Mouse (Mus musculus): Measurements from ENCODE around the gene Borcs6. TPM values are rescaled to one million over a fixed set of nuclear protein-coding genes. Genes with fewer than 3 reads are reported as not detected.
"Not testable (repeated sequence)": the region's sequence is repeated elsewhere in the genome, so short reads cannot be mapped to it uniquely, and the experiment has no call there.

The Borcs6 gene
- 10 to 100 TPM; 12.6 to 13.9 TPM for total RNA-seq (2021)
- long read RNA-seq, experiment 1, transcript Borcs6-201 (1 exons, 1,862 nt) = major isoform, 21 of 21 reads
- long read RNA-seq, experiment 1, partial matches to known transcripts = 0 of 21 reads
- long read RNA-seq, experiment 1, other reads (novel, unspliced or antisense) = 0 of 21 reads
- long read RNA-seq, experiment 2, transcript Borcs6-201 (1 exons, 1,862 nt) = major isoform, 21 of 21 reads
- long read RNA-seq, experiment 2, partial matches to known transcripts = 0 of 21 reads
- long read RNA-seq, experiment 2, other reads (novel, unspliced or antisense) = 0 of 21 reads

DNA sequence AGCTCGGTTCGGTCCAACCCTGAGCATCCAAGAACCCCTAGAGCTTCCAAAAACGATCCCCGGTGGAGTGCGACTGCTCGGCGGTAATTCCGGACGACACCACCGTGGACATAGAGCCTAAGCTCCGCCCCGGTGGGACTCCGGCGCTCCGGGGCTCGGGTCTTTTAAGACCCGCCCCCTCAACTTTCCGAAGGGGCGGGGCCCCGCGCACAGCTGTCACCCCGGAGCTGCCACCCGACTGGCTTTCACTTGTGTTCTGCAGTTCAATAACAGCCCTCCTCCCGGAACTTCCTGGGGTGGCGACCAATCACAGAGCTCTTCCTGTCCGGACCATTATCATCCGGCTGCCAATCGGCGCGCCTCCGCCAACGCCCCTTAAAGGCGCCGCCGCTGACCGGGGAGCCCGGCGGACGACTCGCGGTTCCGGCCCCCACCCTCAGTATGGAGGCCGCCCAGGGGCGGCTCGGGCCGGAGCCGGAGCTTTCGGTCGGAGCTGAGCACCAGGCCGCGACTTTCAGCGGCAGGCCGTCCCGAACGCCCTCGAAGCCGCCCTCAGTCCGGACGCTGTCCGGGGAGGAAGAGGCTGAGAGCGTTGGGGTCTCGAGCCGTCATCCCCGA lies at the start of gene Borcs6:
Gene Borcs6 (plus strand): TSS at position 361 of the 618 bp plus-strand sequence.
- DNase-seq = peak; percentile 92

- DNase-seq = no peak
These were observed 48.9 kb upstream of the Borcs6 start for GRCm38 (mm10) chr11:69010400-69011323.

DNA sequence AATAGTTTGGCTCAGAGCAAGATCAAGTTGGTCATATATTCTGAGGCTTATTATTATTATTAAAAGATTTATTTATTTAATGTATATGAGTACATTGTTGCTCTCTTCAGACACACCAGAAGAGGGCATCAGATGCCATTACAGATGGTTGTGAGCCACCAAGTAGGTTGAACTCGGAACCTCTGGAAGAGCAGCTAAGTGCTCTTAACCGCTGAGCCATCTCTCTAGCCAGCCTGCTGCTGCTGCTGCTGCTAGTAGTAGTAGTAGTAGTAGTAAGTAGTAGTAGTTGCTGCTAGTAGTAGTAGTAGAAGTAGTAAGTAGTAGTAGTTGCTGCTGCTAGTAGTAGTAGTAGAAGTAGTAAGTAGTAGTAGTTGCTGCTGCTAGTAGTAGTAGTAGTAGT lies 48.1 kb upstream of the Borcs6 start:
- not testable (repeated sequence) for DNase-seq

- peak; percentile 79 for DNase-seq
These were observed 47.4 kb upstream of the Borcs6 start for GRCm38 (mm10) chr11:69012071-69012601.

GRCm38 (mm10) chr11:69015644-69016441 lies 43.7 kb upstream of the Borcs6 start, which contains the start of gene Ctc1:
TSS of gene Ctc1 (plus strand) at chr11:69015911.
- peak; percentile 80 for DNase-seq

GRCm38 (mm10) chr11:69016755-69017154 lies 42.8 kb upstream of the Borcs6 start:
- no peak for DNase-seq

DNA sequence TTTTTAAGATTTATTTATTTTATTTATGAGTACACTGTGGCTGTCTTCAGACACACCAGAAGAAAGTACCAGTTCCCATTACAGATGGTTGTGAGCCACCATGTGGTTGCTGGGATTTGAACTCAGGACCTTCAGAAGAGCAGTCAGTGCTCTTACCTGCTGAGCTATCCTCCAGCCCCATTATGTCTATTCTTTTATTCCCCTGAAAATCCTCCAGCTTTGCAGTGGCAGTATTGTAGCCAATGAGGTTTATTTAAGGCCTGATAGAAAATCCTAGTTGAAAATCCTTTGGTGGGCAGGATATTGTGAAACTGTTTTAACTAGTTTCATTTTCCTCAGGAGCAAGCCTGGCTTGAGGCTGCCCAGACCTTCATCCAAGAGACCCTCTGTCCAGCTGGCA lies 38.8 kb upstream of the Borcs6 start:
- no peak for DNase-seq

DNA sequence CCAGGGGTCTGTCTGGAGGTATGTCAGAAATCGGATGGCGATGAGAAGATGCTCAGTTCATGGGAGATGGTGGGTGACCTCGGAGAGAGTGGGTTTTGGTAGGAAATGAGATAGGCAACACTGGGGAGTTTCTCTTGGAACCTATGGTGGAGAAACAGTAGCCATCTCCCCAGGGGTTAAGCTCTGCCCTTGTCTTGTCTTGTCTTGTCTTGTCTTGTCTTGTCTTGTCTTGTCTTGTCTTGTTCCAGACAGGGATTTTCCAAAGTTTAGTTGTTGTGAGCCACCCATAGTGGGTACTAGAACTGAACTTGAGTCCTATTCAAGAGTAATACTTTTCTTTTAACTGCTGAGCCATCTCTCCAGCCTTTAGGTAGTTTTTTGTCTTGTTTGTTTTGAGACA lies 33.0 kb upstream of the Borcs6 start:
- no peak for DNase-seq

- no peak for DNase-seq
These were observed 30.7 kb upstream of the Borcs6 start for GRCm38 (mm10) chr11:69028805-69029204.

GRCm38 (mm10) chr11:69033552-69033951 lies 26.0 kb upstream of the Borcs6 start:
- no peak for DNase-seq

- DNase-seq = no peak
These were observed 24.9 kb upstream of the Borcs6 start for GRCm38 (mm10) chr11:69034585-69034984.

DNA sequence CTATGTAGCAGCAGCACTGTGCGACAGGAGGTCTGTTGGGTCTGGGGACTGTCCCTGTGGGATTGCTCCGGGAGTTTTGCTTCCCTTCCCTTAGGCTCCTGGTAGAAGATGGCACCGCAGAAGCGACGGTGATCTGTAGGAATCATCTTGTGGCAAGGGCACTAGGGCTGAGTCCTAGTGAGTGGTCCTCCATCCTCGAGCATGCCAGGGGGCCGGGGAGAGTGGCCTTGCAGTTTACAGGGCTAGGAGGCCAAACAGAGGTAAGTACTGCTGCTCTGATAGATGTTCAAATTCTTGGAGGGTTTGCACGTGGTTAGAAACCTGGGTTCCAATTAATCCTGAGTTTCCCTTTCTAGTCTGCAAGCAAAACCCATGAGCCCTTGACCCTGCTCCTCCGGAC lies 24.1 kb upstream of the Borcs6 start:
- DNase-seq = no peak

- peak; percentile 70 for DNase-seq
These were observed 23.7 kb upstream of the Borcs6 start for GRCm38 (mm10) chr11:69035849-69036248.

DNA sequence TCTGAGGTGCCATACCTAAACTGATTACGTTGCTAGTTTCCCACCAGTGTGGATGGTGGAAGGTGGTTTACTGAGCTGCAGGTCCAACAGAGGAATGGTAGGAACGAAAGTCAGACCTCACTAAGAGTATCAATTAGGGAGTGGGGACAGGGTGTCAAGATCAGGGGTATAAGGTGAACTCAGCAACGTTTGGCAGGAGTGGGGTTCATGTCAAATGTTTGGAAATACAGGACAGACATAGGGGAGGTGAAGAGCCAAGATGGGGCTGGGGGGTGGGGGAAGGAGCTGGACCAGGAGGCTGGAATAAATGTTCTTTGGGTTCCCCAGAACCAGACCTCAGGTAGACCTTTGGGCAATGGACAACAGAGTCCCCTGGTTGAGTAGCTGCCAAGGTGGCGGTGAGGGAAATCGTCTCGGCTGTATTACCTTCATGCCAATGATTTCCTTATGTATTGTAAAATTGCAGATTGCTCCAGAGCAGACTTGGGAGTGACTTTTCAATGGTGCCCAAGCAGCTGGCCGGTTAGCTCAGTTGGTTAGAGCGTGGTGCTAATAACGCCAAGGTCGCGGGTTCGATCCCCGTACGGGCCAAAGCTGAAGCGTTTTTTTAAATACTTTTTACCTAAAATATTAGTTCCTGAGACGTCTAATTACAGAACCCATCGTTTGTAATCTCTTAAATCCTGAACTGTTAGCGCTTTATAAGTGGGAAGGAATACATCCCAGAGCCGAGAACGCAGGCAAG lies 22.9 kb upstream of the Borcs6 start:
- DNase-seq = peak; percentile 68

DNA sequence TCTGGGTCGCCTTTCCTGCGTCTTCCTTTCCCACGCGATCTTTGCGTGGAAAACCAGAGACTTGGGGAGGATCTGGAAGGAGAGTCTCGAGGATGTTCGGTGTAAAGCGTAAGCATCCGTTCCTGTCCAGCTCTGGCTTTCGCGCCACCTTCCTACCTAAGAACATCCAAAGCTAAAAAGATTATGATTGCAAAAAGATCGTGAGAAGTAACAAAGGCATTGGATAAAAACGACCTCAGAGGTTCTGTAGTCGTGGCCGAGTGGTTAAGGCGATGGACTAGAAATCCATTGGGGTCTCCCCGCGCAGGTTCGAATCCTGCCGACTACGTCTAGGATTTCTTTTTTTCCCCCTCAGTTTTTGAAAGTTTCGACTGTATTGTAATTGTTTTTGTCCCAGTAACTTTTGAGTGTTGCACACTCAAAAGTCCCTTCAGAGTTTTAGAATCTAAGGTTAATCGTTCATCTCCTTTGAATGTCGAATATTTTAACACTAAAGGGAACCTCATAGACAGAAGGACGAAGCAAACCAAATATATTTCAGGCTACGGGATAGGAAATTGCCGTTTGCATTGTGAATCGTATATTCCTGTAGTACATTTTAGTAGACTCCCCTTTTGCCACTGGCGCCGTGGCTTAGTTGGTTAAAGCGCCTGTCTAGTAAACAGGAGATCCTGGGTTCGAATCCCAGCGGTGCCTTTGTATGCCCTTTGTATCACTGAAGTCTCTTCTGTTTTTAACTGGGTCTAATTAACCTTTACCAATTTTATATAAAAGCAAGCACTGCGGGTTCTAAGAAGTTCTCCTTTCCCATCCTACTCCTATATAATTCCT lies 22.1 kb upstream of the Borcs6 start:
- peak; percentile 61 for DNase-seq

GRCm38 (mm10) chr11:69038173-69038572 lies 21.3 kb upstream of the Borcs6 start:
- no peak for DNase-seq

- peak; percentile 85 for DNase-seq
These were observed 13.8 kb upstream of the Borcs6 start, which contains the start of gene Aurkb for GRCm38 (mm10) chr11:69045531-69046394. TSS of gene Aurkb (plus strand) at chr11:69045647.

DNA sequence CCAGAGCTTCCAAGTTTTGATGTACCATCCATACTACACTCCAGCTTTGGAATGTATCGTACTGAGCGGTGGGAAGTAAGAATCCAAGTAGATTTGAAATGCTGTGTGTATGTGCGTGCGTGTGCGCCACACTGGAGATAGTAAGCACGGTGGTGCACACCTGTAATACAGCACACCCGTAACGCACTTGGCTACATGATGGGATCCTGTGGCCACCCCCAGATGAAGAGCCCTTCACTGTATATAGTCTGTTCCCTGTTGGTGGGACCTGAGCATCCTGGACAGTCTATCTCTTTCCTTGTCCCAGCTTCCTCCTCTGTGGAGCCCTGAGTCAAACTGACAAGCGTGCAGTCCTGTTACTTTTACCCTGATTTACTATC lies 13.1 kb upstream of the Borcs6 start:
- DNase-seq = no peak

- no peak for DNase-seq
These were observed 11.9 kb upstream of the Borcs6 start for GRCm38 (mm10) chr11:69047592-69047991.

All from gastrocnemius, postnatal 10 days (tissue).